Mouse (Mus musculus) erythroid progenitor cell, adult 5-6 weeks (primary cell): Measurements from ENCODE around the gene Smim4. TPM values are rescaled to one million over a fixed set of nuclear protein-coding genes. Genes with fewer than 3 reads are reported as not detected.

Experiments used
- ATAC-seq: replicated peaks from 2 replicates; pipeline ENCODE4 v1.8.0; 2016; ENCODE audit warnings: moderate number of reproducible peaks, mild to moderate bottlenecking, moderate TSS enrichment, inconsistent platforms; ENCODE audit not compliant: poor library complexity, low FRiP score, severe bottlenecking
- total RNA-seq, 2 experiments: library from RNA; stranded (forward) in 1 of 2; stranded (reverse) in 1 of 2; fragments of 150-400 nt in 1 of 2; fragments of 186-747, 209-891 nt in 1 of 2; gene quantifications; 2 replicates each; pipeline versions ENCODE4 v1.2.3 to v1.2.4; 2015 to 2017; ENCODE audit warnings: low replicate concordance in 2 of 2

Smim4 gene
- total RNA-seq, 2 experiments from 2014 or later, result 15.3 to 35.2 TPM

- ATAC-seq, result no peak
Observed at GRCm38 (mm10) chr14:31140141-31140540, 11.4 kb upstream of the Smim4 start.

- ATAC-seq, result no peak
Observed at GRCm38 (mm10) chr14:31139666-31140065, 10.9 kb upstream of the Smim4 start.

DNA sequence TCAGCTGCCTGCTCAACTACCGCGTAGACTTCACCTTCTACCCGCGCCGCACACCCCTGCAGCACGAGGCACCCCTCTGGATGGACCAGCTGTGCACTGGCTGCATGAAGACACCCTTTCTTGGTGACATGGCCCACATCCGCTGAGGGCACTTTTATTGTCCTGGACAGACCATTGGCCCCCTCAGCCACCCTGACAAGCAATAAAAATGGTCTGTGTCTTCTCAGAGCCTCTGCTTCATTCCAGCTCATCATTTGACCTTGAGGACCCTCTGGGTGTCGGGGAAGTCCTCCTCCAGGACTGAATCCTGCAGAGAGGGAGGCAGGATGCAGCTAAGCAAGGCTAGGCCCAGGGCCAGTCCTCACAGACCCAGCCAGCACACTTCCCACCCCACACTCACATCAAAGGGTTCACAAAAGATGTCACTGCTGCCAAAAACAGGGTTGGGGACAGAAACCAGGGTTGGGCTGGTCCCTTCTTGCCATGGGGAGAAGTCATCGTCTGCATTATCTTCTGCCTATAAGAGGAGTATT, 10.2 kb upstream of the Smim4 start:
- ATAC-seq, result no peak

DNA sequence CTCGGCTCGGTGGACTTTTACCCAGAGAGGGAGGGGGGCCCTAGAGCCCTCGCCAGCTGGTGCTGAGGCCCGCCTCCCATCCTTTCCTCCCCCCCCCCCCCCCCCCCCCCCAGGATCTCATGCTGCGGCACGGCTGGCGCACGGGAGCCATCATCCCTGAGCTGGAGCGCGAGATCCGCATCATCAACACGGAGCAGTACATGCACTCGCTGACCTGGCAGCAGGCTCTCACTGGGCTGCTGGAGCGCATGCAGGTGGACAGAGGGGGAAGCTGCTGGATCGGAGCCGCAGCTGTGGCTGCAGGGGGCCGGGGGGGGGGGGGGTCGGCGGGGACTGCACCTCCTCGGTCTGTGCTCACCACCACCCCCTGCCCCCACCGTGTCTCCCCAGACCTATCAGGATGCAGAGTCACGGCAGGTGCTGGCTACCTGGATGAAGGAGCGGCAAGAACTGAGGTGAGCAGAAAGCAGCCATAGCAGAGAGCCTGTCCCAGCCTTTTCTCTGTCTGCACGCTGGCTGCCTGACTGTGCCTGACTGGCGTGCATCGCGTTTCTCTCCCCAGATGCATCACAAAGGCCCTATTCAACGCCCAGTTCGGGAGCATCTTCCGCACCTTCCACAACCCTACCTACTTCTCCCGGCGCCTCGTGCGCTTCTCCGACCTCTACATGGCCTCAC, 9.6 kb upstream of the Smim4 start:
- ATAC-seq, result no peak

GRCm38 (mm10) chr14:31137791-31138190, 9.0 kb upstream of the Smim4 start:
- ATAC-seq, result no peak

DNA sequence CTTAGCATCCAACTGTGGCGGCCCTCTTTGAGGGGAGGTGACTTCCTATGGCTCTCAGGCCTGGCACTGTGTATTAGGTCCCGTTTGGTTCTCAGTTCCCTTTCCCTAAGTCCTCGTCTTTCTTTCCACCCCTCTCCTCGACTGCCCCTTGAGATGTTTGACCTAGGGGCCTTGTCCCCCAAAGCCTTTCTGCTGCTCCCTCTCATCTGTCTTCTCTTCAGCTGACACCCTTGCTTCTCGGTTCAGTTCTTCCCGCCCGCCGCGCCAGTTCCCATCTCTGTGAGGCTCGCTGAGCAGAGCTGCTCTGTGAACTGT, 8.5 kb upstream of the Smim4 start:
- no peak for ATAC-seq

DNA sequence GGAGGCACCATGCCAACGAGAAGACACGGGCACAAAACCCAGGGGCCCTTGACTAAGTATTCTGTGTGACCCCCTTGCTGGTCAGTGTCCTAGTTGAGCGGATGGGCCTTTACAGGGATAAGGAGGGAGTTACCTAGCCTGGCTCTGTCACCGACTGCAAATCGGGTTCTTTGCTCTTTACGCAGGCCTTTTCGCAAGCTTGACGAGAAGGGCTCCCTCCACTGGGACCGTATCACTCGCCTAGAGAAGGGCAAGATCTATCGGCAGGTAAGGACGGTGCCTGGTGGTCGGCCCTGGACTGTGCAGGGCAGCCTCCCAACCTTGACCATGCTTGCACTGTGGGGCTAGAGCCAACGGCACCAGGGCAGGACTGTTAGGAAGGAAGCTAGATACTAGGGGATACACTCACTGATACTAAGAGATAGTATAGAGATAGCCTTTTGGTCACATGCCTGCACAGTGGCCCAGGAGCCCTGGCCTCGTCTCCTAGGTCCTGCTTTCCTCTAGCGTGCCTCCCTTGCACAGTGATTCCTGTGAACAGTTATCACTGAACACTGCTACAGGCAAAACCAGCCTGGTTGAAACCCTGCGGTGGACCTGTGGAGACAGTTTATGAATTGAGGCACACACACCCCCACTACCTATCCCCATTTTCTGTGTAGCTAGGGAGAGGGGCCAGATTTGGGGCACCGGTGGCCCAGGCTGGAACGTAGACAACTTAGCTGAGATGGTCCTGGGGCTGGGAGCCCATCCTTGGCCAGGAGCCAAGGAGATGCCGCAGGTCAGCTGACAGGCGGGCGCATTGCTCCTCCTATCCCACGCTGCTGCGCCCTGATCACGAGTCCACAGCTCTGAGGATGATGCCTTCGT, 7.9 kb upstream of the Smim4 start:
- ATAC-seq, result no peak

- no peak for ATAC-seq
Observed at GRCm38 (mm10) chr14:31135495-31136410, 7.0 kb upstream of the Smim4 start.

GRCm38 (mm10) chr14:31134015-31135000, 5.6 kb upstream of the Smim4 start:
- no peak for ATAC-seq

DNA sequence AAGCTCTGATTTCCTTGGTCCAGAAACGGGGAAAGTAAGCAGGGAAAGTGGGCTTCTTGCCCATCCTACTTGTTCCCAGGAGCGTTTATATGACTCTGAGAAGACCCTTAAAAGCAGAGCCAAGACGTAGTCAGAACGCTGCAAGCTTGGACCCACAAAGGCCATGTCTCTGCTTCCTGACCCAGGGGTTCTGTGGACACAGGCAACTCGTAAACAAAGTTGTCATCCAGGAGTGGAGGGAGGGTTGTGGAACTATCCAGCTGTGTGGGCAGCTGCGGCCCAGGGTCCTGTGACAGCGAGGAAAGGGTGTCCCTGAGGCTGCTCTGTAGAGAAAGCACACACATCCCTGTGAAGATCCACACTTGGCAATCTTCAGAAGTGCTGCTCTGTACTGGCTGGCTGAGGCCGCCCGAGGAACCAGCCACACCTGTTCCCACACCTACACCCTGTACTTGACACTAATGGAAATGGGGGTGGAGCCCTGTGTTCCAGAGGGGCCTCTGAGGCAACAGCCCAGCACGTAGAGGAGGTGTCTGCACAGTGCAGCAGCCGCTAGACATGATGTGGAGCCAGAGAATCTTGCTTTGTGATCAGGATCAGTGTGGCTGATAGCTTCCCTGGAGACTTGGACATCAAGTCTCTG, 4.4 kb upstream of the Smim4 start:
- ATAC-seq, result no peak

- ATAC-seq, result no peak
Observed at GRCm38 (mm10) chr14:31132491-31132975, 3.8 kb upstream of the Smim4 start.

- no peak for ATAC-seq
Observed at GRCm38 (mm10) chr14:31132031-31132430, 3.3 kb upstream of the Smim4 start.

GRCm38 (mm10) chr14:31131272-31131821, 2.6 kb upstream of the Smim4 start:
- no peak for ATAC-seq

DNA sequence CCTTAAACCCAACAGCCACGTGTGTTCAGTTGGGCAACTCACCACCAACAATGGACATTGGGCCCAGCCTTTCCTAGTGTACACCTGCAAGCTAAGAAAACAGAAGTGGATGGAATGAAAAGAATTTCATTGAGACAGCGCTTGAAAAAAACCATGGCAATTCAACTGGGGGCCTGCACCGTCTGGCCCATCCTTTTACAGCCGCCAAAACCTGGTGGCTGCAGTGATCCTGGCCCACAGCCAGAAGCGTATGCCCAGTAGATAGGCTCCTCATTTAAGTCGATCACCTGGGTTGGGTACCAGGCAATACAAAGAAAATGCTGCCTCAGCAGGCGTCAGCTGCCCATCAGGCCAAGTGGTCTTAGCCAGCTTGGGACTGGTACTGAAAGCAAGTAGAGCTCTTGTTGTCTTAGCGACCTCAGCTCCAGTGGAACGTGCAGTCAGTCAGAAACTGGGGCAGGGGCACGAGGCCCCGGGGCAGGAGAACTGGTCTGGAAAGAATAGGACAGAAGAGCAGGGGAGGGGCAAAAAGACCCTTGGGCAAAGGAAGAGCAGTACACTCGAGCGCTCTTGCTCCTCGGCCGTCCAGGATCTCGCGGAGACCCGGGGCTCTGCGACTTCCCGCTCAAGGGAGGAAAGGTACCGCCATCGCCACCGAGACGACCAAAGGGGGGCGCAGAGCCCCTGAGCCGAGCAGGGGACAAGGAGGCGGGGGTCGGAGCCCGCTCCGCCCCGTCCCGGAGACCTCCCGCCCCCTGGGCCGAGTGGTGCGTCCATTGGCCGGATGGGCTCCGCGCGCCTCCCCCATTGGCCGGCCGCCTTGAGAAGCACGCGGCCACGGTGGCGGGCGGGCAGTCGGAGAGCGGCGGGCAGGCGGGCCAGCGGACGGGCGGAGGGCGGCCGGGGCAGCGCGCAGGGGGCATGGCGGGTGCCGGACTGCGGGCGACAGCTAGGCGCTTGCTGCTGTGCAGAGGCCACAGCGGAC, 1.8 kb upstream of the Smim4 start, which contains the start of gene Nt5dc2:
Nt5dc2 (plus strand) TSS at position 818 of the 985 bp plus-strand sequence.
- peak; percentile 67 for ATAC-seq

GRCm38 (mm10) chr14:31129326-31130235, 825 bp upstream of the Smim4 start:
- no peak for ATAC-seq
